Mouse (Mus musculus) CD4-positive helper T cell, adult 2 months (primary cell): ENCODE results near the gene Rad9a.

Experiments used
- DNase-seq: peaks from one replicate; pipeline ENCODE4 v3.0.0-alpha.2; 2012; ENCODE audit warnings: low read depth, missing footprints, low spot score

Gene Rad9a

GRCm38 (mm10) chr19:4193129-4193528 is 8.3 kb downstream of the Rad9a start:
- no peak for DNase-seq

GRCm38 (mm10) chr19:4192251-4192985 is 9.0 kb downstream of the Rad9a start:
- DNase-seq, result no peak

- peak; percentile 97 for DNase-seq
Observed at GRCm38 (mm10) chr19:4191528-4192250, 9.8 kb downstream of the Rad9a start, which contains the start of gene Ppp1ca. Ppp1ca (plus strand) TSS chr19:4192065.

- peak; percentile 89 for DNase-seq
Observed at GRCm38 (mm10) chr19:4190831-4191334, 10.6 kb downstream of the Rad9a start, which contains the start of gene Tbc1d10c. Tbc1d10c (minus strand) TSS chr19:4191284.

- peak; percentile 49 for DNase-seq
Observed at GRCm38 (mm10) chr19:4189051-4189620, 12.3 kb downstream of the Rad9a start.

- DNase-seq, result no peak
Observed at GRCm38 (mm10) chr19:4187303-4187702, 14.2 kb downstream of the Rad9a start.

- DNase-seq, result peak; percentile 88
Observed at GRCm38 (mm10) chr19:4184976-4185975, 16.2 kb downstream of the Rad9a start.

- DNase-seq, result no peak
Observed at GRCm38 (mm10) chr19:4183689-4184088, 17.8 kb downstream of the Rad9a start.

- peak; percentile 77 for DNase-seq
Observed at GRCm38 (mm10) chr19:4181892-4182291, 19.6 kb downstream of the Rad9a start.

GRCm38 (mm10) chr19:4180411-4180810 is 21.1 kb downstream of the Rad9a start:
- no peak for DNase-seq

GRCm38 (mm10) chr19:4175368-4175947 is 26.0 kb downstream of the Rad9a start, which contains the start of gene Carns1:
Carns1 (minus strand) TSS chr19:4175479.
- no peak for DNase-seq

- DNase-seq, result no peak
Observed at GRCm38 (mm10) chr19:4172925-4173324, 28.5 kb downstream of the Rad9a start.

- DNase-seq, result no peak
Observed at GRCm38 (mm10) chr19:4171393-4172290, 29.8 kb downstream of the Rad9a start.

GRCm38 (mm10) chr19:4170723-4171392 is 30.6 kb downstream of the Rad9a start:
- no peak for DNase-seq

GRCm38 (mm10) chr19:4169810-4170209 is 31.7 kb downstream of the Rad9a start:
- DNase-seq, result no peak

GRCm38 (mm10) chr19:4169378-4169784 is 32.1 kb downstream of the Rad9a start:
- peak; percentile 99 for DNase-seq

GRCm38 (mm10) chr19:4166678-4167476 is 34.6 kb downstream of the Rad9a start:
- no peak for DNase-seq

- no peak for DNase-seq
Observed at GRCm38 (mm10) chr19:4164721-4165120, 36.7 kb downstream of the Rad9a start.
